Mouse (Mus musculus) kidney, adult 18-20 months (tissue): Measurements from ENCODE around the gene Cyp2d11.

Experiments
- DNase-seq: peaks from one replicate; pipeline ENCODE4 v3.0.0; 2021

The Cyp2d11 gene

GRCm38 (mm10) chr15:82350349-82350748 lies 43.5 kb downstream of the Cyp2d11 start:
- DNase-seq: no peak

GRCm38 (mm10) chr15:82348999-82349341 lies 44.9 kb downstream of the Cyp2d11 start:
- DNase-seq: no peak

- no peak for DNase-seq
Measured at GRCm38 (mm10) chr15:82348258-82348998, 45.4 kb downstream of the Cyp2d11 start.

GRCm38 (mm10) chr15:82347852-82348251 lies 46.0 kb downstream of the Cyp2d11 start:
- DNase-seq: no peak

- DNase-seq: no peak
Measured at GRCm38 (mm10) chr15:82347303-82347676, 46.5 kb downstream of the Cyp2d11 start.

GRCm38 (mm10) chr15:82346580-82347302 lies 47.1 kb downstream of the Cyp2d11 start:
- no peak for DNase-seq

- peak; percentile 98 for DNase-seq
Measured at GRCm38 (mm10) chr15:82345820-82346470, 47.9 kb downstream of the Cyp2d11 start.

DNA sequence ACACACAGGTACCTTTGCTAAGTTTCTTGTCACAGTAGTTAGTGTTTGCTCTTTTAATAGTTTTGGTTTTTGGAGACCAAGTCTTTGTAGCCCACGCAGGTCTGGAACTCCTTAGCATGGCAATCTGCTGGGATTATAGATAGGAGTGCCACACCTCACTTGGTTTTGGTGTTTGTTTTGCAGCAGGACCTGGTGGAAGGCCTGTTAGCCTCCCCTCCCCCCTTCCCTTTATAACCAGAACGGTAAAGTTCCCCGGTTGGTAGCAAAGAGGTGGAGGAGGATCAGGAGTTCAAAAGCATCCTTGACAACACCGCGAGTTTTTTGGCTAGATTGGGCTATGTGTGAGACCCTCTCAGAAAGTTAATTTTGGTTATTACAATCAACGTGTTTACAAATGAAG lies 48.9 kb downstream of the Cyp2d11 start:
- no peak for DNase-seq

DNA sequence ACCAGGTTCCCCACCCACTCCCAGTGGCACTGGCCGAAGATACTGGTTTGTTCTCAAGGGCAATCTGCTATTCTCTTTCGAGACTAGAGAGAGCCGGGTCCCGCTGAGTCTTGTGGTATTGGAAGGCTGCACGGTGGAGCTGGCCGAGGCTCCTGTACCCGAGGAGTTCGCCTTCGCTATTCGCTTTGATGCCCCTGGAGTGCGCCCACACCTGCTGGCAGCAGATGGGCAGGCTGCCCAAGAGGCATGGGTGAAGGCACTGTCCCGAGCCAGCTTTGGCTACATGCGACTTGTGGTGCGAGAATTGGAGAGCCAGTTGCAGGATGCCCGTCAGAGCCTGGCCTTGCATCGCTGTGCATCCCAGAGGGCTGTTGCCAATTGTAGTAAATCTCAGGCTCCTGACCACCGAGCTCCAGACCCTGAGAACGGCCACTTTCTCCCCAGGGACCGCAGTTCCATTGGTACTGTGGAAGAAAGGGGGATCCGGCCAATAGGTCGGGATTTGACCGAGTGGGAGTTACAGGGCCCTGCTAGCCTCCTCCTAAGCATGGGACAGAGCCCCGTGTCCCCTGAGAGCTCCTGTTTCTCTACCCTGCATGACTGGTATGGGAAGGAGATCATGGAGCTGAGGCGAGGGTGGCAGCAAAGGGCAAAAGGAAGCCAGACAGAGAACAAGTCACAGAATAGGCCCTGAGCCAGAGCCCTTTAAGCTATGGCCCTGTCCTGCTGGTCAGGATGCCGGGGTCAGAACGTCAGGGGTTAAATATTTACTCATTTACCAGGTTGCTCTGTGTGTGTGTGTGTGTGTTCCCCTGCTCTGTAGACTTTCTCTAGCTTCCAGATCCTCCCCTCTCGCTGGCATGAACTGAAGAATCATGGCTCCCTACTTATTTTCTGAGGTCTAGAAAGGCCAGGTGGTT lies 50.2 kb downstream of the Cyp2d11 start:
- peak; percentile 59 for DNase-seq

- DNase-seq: no peak
Measured at GRCm38 (mm10) chr15:82342543-82342935, 51.3 kb downstream of the Cyp2d11 start.

- DNase-seq: no peak
Measured at GRCm38 (mm10) chr15:82341675-82342542, 51.9 kb downstream of the Cyp2d11 start.

GRCm38 (mm10) chr15:82341036-82341501 lies 52.8 kb downstream of the Cyp2d11 start:
- peak; percentile 49 for DNase-seq

GRCm38 (mm10) chr15:82340414-82341035 lies 53.3 kb downstream of the Cyp2d11 start:
- DNase-seq: no peak

- DNase-seq: no peak
Measured at GRCm38 (mm10) chr15:82339634-82340254, 54.1 kb downstream of the Cyp2d11 start.
